9 mouse cellular contexts compared by ENCODE assay signal in genomic region chr13:21258524-21258923, GRCm38 (mm10). TPM values are rescaled to one million over a fixed set of nuclear protein-coding genes. Genes with fewer than 3 reads are reported as not detected.
DNase-seq lines count a peak whose midpoint lies in the region; ATAC-seq and TF ChIP-seq lines count a peak whose summit lies in the region.
"Had no signal": no experiment of that assay in that cellular context is flagged by ENCODE, and none has a peak within 500 bp of the region (broad histone marks: within the 10 kb centered on the region; RNA-seq: fewer than 3 reads in every experiment).

No protein-coding gene starts in this region.

- H3K27ac ChIP-seq in cerebellum, adult 2 months (ENCODE audit: insufficient read depth, low read length): no peak overlapping the region
- no peak overlapping the region for H3K27ac ChIP-seq in lung, embryonic 16.5 days (ENCODE audit: low read length)
- no peak overlapping the region for H3K27ac ChIP-seq in limb, embryonic 14.5 days (replicated peaks; ENCODE audit: low read depth, low read length)

- H3K4me2 ChIP-seq in lung, embryonic 16.5 days (ENCODE audit: low read depth, low read length): peak overlapping the region; percentile 54; the same call in 1 of the 2 replicates
- H3K4me2 ChIP-seq in limb, embryonic 14.5 days (replicated peaks; ENCODE audit: low read depth, low read length, severe bottlenecking): peak overlapping the region; percentile 47

- H3K4me1 ChIP-seq in cerebellum, adult 2 months (ENCODE audit: control insufficient read depth, insufficient read depth, low read length): no peaks in the 10 kb centered on the region
- H3K4me1 ChIP-seq in lung, embryonic 16.5 days (replicated peaks; ENCODE audit: control insufficient read depth, insufficient read depth, low read length): peaks cover 6% of the 10 kb centered on the region
- 0 out of 2 replicates have a peak, but pooled peaks cover 7% of the 10 kb centered on the region for H3K4me1 ChIP-seq in limb, embryonic 14.5 days (ENCODE audit: control insufficient read depth, insufficient read depth, low read length)

- no peak for TF ChIP-seq CTCF in cerebellum, adult 2 months (IDR thresholded peaks at IDR 0.05; ENCODE audit: borderline replicate concordance, insufficient read depth, low read depth, low read length)

- no peaks in the 10 kb centered on the region for H3K36me3 ChIP-seq in lung, embryonic 16.5 days (ENCODE audit: control insufficient read depth, insufficient read depth, low read length)
- no peaks in the 10 kb centered on the region for H3K36me3 ChIP-seq in limb, embryonic 14.5 days (ENCODE audit: control insufficient read depth, insufficient read depth, low read length)

- WGBS in cerebellum, adult 2 months: 25% methylated on average over 6 of the region's 6 CpGs
- WGBS in lung, embryonic 16.5 days: 18% methylated on average over 6 of the region's 6 CpGs
- WGBS in limb, embryonic 14.5 days: 19% methylated on average over 6 of the region's 6 CpGs

- H3K4me3 ChIP-seq in cerebellum, adult 2 months (replicated peaks; ENCODE audit: insufficient read depth, low read depth, low read length): peak overlapping the region; percentile 98
- H3K4me3 ChIP-seq in lung, embryonic 16.5 days (ENCODE audit: low read length): no peak overlapping the region
- peak overlapping the region; percentile 39 for H3K4me3 ChIP-seq in limb, embryonic 14.5 days (replicated peaks; ENCODE audit: low read length)

- no peak for ATAC-seq in cerebellum, adult (ENCODE audit: insufficient number of reproducible peaks, low FRiP score, low TSS enrichment)
- no peak for ATAC-seq in lung, embryonic 16.5 days (ENCODE audit: low read depth)
- ATAC-seq in limb, embryonic 14.5 days (ENCODE audit: low FRiP score, low read depth): no peak

- no peak for TF ChIP-seq POLR2A in cerebellum, adult 2 months (IDR thresholded peaks at IDR 0.05; ENCODE audit: borderline replicate concordance, insufficient read depth, low read length)
- no peak for TF ChIP-seq POLR2A in limb, embryonic 14.5 days (IDR thresholded peaks at IDR 0.05; ENCODE audit: borderline replicate concordance, extremely low read depth, insufficient read depth, insufficient read length)

- peak in 1 of 2 experiments; percentile 25 for DNase-seq in cerebellum, adult 2 months
- DNase-seq in lung, postnatal 25 days (ENCODE audit: low spot score): no peak
- DNase-seq in limb, embryonic 14.5 days (ENCODE audit: low spot score): no peak
- DNase-seq in frontal cortex, postnatal 36 days (ENCODE audit: low spot score in 2 of 2): no peak
- DNase-seq in adrenal gland, adult 2 months: no peak
- DNase-seq in lung, postnatal 14 days: no peak

- no peaks in the 10 kb centered on the region for H3K27me3 ChIP-seq in cerebellum, adult 2 months (ENCODE audit: control insufficient read depth, insufficient read depth, low read length)
- H3K27me3 ChIP-seq in lung, embryonic 16.5 days (ENCODE audit: control insufficient read depth, insufficient read depth, low read depth, low read length): no peaks in the 10 kb centered on the region
- H3K27me3 ChIP-seq in limb, embryonic 14.5 days (ENCODE audit: control insufficient read depth, insufficient read depth, low read length): peaks cover 9% of the 10 kb centered on the region; the same call in 1 of the 2 replicates

- H3K9me3 ChIP-seq in lung, embryonic 16.5 days (ENCODE audit: control insufficient read depth, low read length): no peaks in the 10 kb centered on the region
- H3K9me3 ChIP-seq in limb, embryonic 14.5 days (ENCODE audit: control insufficient read depth, low read length): no peaks in the 10 kb centered on the region

- H3K9ac ChIP-seq in lung, embryonic 16.5 days (ENCODE audit: low read length): no peak overlapping the region
- H3K9ac ChIP-seq in limb, embryonic 14.5 days (ENCODE audit: low read depth, low read length, severe bottlenecking): 0 out of 2 replicates have a peak overlapping the region, but pooled peaks have one; percentile 22

RNA-seq across cellular contexts. Expression of gene Gpx5, which starts 34.0 kb away (rescaled TPM):
- polyA plus RNA-seq in cerebellum, adult 2 months (2012; rRNA removed): not detected in 2 replicates
- not detected in 2 replicates for polyA plus RNA-seq in lung, embryonic 16.5 days (2015; fragmentation: Nextera tagmentation; extraction: Ambion mirVana)
- 0.05 and 0.29 TPM in 2 replicates for polyA plus RNA-seq in limb, embryonic 14.5 days (2012; rRNA removed)
- polyA plus RNA-seq in limb, embryonic 14.5 days (2014; fragmentation: Nextera tagmentation; extraction: Ambion mirVana): not detected in 2 replicates
- not detected for total RNA-seq in adrenal gland, adult 2 months (2021)
- not detected in 2 replicates for polyA plus RNA-seq in adrenal gland, adult 2 months (2012; rRNA removed)
- total RNA-seq: layer of hippocampus, adult 18-20 months had no signal

RNA-seq across cellular contexts. Expression of gene Gpx6, which starts 53.4 kb away (rescaled TPM):
- 0.25 and 0.33 TPM in 2 replicates for polyA plus RNA-seq in cerebellum, adult 2 months (2012; rRNA removed)
- polyA plus RNA-seq in lung, embryonic 16.5 days (2015; fragmentation: Nextera tagmentation; extraction: Ambion mirVana): not detected in 2 replicates
- 0.19 and 0.27 TPM in 2 replicates for polyA plus RNA-seq in limb, embryonic 14.5 days (2012; rRNA removed)
- polyA plus RNA-seq in limb, embryonic 14.5 days (2014; fragmentation: Nextera tagmentation; extraction: Ambion mirVana): 0.35 and 0.63 TPM in 2 replicates
- not detected for total RNA-seq in adrenal gland, adult 2 months (2021)
- polyA plus RNA-seq in adrenal gland, adult 2 months (2012; rRNA removed): not detected in 2 replicates
- total RNA-seq: layer of hippocampus, adult 18-20 months had no signal
